Mouse (Mus musculus): ENCODE data around the gene Olfr1031. TPM values are rescaled to one million over a fixed set of nuclear protein-coding genes. Genes with fewer than 3 reads are reported as not detected.
"Not testable (repeated sequence)": the region's sequence is repeated elsewhere in the genome, so short reads cannot be mapped to it uniquely, and the experiment has no call there.

Gene Olfr1031
- total RNA-seq (2021), result not detected in 2 replicates
- long read RNA-seq, result 0 reads

- no peak for DNase-seq
These were observed at the start of gene Olfr1031 for GRCm38 (mm10) chr2:85990004-85990403. Olfr1031 (plus strand) TSS chr2:85990304.

GRCm38 (mm10) chr2:85950137-85950536 is 40.0 kb upstream of the Olfr1031 start, which contains the start of gene Olfr1028:
Olfr1028 (plus strand) TSS chr2:85950437.
- no peak for DNase-seq

- DNase-seq, result no peak
These were observed 16.5 kb upstream of the Olfr1031 start, which contains the start of gene Olfr1029 for GRCm38 (mm10) chr2:85973595-85973994. Olfr1029 (plus strand) TSS chr2:85973895.

- DNase-seq, result no peak
These were observed 11.1 kb upstream of the Olfr1031 start, which contains the start of gene Olfr1030 for GRCm38 (mm10) chr2:85978976-85979375. Olfr1030 (plus strand) TSS chr2:85979276.

- no peak for DNase-seq
These were observed 15.1 kb downstream of the Olfr1031 start, which contains the start of gene Olfr1032 for GRCm38 (mm10) chr2:86005240-86005639. Olfr1032 (plus strand) TSS chr2:86005540.

GRCm38 (mm10) chr2:86020406-86020805 is 30.3 kb downstream of the Olfr1031 start, which contains the start of gene Olfr1033:
Olfr1033 (plus strand) TSS chr2:86020633.
- DNase-seq, result not testable (repeated sequence)

GRCm38 (mm10) chr2:86021518-86021917 is 31.4 kb downstream of the Olfr1031 start:
- not testable (repeated sequence) for DNase-seq

Other genes with a start within 250 kb of the Olfr1031 start
- not detected in 2 replicates for gene Olfr1012, start 227.5 kb upstream of the Olfr1031 start, total RNA-seq (2021)
- gene Olfr1013, start 223.2 kb upstream of the Olfr1031 start, total RNA-seq (2021), result 0.06 TPM in 1 of 2 replicates, not detected in the other
- gene Olfr1014, start 217.6 kb upstream of the Olfr1031 start, total RNA-seq (2021), result 0.38 TPM in 1 of 2 replicates, not detected in the other
- gene Olfr1015, start 208.3 kb upstream of the Olfr1031 start, total RNA-seq (2021), result not detected in 2 replicates
- not detected in 2 replicates for gene Olfr1016, start 187.8 kb upstream of the Olfr1031 start, total RNA-seq (2021)
- not detected in 2 replicates for gene Olfr1018, start 171.8 kb upstream of the Olfr1031 start, total RNA-seq (2021)
- not detected in 2 replicates for gene Olfr1019, start 144.8 kb upstream of the Olfr1031 start, total RNA-seq (2021)
- not detected in 2 replicates for gene Olfr1020, start 143.3 kb upstream of the Olfr1031 start, total RNA-seq (2021)
- not detected in 2 replicates for gene Olfr1022, start 121.7 kb upstream of the Olfr1031 start, total RNA-seq (2021)
- gene Olfr1023, start 104.7 kb upstream of the Olfr1031 start, total RNA-seq (2021), result not detected in 2 replicates
- gene Olfr1024, start 85.3 kb upstream of the Olfr1031 start, total RNA-seq (2021), result not detected in 2 replicates
- gene Olfr1025-ps1, start 75.1 kb upstream of the Olfr1031 start, total RNA-seq (2021), result not detected in 2 replicates
- not detected in 2 replicates for gene Olfr1026, start 68.7 kb upstream of the Olfr1031 start, total RNA-seq (2021)
- gene Olfr1028, start 39.9 kb upstream of the Olfr1031 start, total RNA-seq (2021), result not detected in 2 replicates
- gene Olfr1029, start 16.4 kb upstream of the Olfr1031 start, total RNA-seq (2021), result not detected in 2 replicates
- not detected in 2 replicates for gene Olfr1030, start 11.0 kb upstream of the Olfr1031 start, total RNA-seq (2021)
- gene Olfr1032, start 15.2 kb downstream of the Olfr1031 start, total RNA-seq (2021), result not detected in 2 replicates
- gene Olfr1033, start 30.3 kb downstream of the Olfr1031 start, total RNA-seq (2021), result 4.5 and 4.9 TPM in 2 replicates
- 0.29 and 0.33 TPM in 2 replicates for gene Olfr1034, start 55.6 kb downstream of the Olfr1031 start, total RNA-seq (2021)
- not detected in 2 replicates for gene Olfr1036, start 83.7 kb downstream of the Olfr1031 start, total RNA-seq (2021)
- gene Olfr1037, start 97.1 kb downstream of the Olfr1031 start, total RNA-seq (2021), result not detected in 2 replicates
- not detected in 2 replicates for gene Olfr1039, start 145.6 kb downstream of the Olfr1031 start, total RNA-seq (2021)
- not detected in 2 replicates for gene Olfr1040, start 156.4 kb downstream of the Olfr1031 start, total RNA-seq (2021)
- gene Olfr1042, start 171.5 kb downstream of the Olfr1031 start, total RNA-seq (2021), result not detected in 2 replicates
- gene Olfr1043, start 177.2 kb downstream of the Olfr1031 start, total RNA-seq (2021), result not detected in 2 replicates
- gene Olfr1044, start 187.5 kb downstream of the Olfr1031 start, total RNA-seq (2021), result not detected in 2 replicates
- gene Olfr52, start 195.4 kb downstream of the Olfr1031 start, total RNA-seq (2021), result not detected in 2 replicates
- not detected in 2 replicates for gene Olfr1045, start 212.7 kb downstream of the Olfr1031 start, total RNA-seq (2021)
- gene Olfr1046, start 229.0 kb downstream of the Olfr1031 start, total RNA-seq (2021), result not detected in 2 replicates
- not detected in 2 replicates for gene Olfr1047, start 241.1 kb downstream of the Olfr1031 start, total RNA-seq (2021)
- gene Olfr1048, start 250.0 kb downstream of the Olfr1031 start, total RNA-seq (2021), result not detected in 2 replicates

Data from adrenal gland, postnatal 25 days (tissue).